ENCODE assay signal across 8 mouse cellular contexts in genomic region chr4:140037784-140038387, GRCm38 (mm10).
DNase-seq lines count a peak whose midpoint lies in the region; ATAC-seq and TF ChIP-seq lines count a peak whose summit lies in the region.

No protein-coding gene starts in this region.

- 0 out of 2 replicates have a peak, but pooled peaks cover 4% of the 10 kb centered on the region for H3K27me3 ChIP-seq in forebrain, embryonic 16.5 days (replicated peaks; ENCODE audit: control insufficient read depth, insufficient read depth, low read length)
- peaks cover 47% of the 10 kb centered on the region for H3K27me3 ChIP-seq in hindbrain, embryonic 13.5 days
- peaks cover 7% of the 10 kb centered on the region for H3K27me3 ChIP-seq in neural tube, embryonic 15.5 days (replicated peaks)

- H3K4me2 ChIP-seq in forebrain, embryonic 16.5 days (ENCODE audit: low read length), result no peak overlapping the region; the same call in 1 of the 2 replicates
- H3K4me2 ChIP-seq in hindbrain, embryonic 13.5 days, result no peak overlapping the region; the same call in 1 of the 2 replicates
- 0 out of 2 replicates have a peak overlapping the region, but pooled peaks have one; percentile 5 for H3K4me2 ChIP-seq in neural tube, embryonic 15.5 days

- H3K4me1 ChIP-seq in lung, adult 2 months (ENCODE audit: control insufficient read depth, insufficient read depth, low read length), result no peaks in the 10 kb centered on the region
- peaks cover 20% of the 10 kb centered on the region for H3K4me1 ChIP-seq in forebrain, embryonic 16.5 days (replicated peaks; ENCODE audit: control insufficient read depth, insufficient read depth, low read length)
- peaks cover 25% of the 10 kb centered on the region for H3K4me1 ChIP-seq in hindbrain, embryonic 13.5 days (replicated peaks)
- peaks cover 25% of the 10 kb centered on the region for H3K4me1 ChIP-seq in neural tube, embryonic 15.5 days

- no peak for TF ChIP-seq CTCF in lung, adult 2 months (IDR thresholded peaks at IDR 0.05; ENCODE audit: insufficient read depth, low read length)

- no peak overlapping the region for H3K9ac ChIP-seq in forebrain, embryonic 16.5 days (replicated peaks; ENCODE audit: low read depth, low read length)
- H3K9ac ChIP-seq in hindbrain, embryonic 13.5 days, result no peak overlapping the region
- no peak overlapping the region for H3K9ac ChIP-seq in neural tube, embryonic 15.5 days (replicated peaks)

- no peak overlapping the region for H3K27ac ChIP-seq in forebrain, embryonic 16.5 days (ENCODE audit: low read length)
- H3K27ac ChIP-seq in hindbrain, embryonic 13.5 days, result no peak overlapping the region
- H3K27ac ChIP-seq in neural tube, embryonic 15.5 days (replicated peaks), result no peak overlapping the region

- 3% methylated on average over 13 of the region's 13 CpGs for WGBS in lung, adult 2 months
- 4% methylated on average over 12 of the region's 13 CpGs for WGBS in forebrain, embryonic 16.5 days
- 2% methylated on average over 13 of the region's 13 CpGs for WGBS in hindbrain, embryonic 13.5 days
- WGBS in neural tube, embryonic 15.5 days, result 5% methylated on average over 13 of the region's 13 CpGs

- DNase-seq in lung, adult 2 months, result peak; percentile 19
- DNase-seq in lung, postnatal 25 days (ENCODE audit: low spot score), result no peak
- peak; percentile 40 to 79 for DNase-seq in left cerebral cortex, adult 8-10 months (ENCODE audit: low spot score in 2 of 2)
- no peak for DNase-seq in thymus, postnatal 25 days

- no peak overlapping the region for H3K4me3 ChIP-seq in lung, adult 2 months (replicated peaks; ENCODE audit: extremely low read depth, low read depth, low read length)
- H3K4me3 ChIP-seq in forebrain, embryonic 16.5 days (replicated peaks; ENCODE audit: low read length), result no peak overlapping the region
- H3K4me3 ChIP-seq in hindbrain, embryonic 13.5 days, result no peak overlapping the region
- no peak overlapping the region for H3K4me3 ChIP-seq in neural tube, embryonic 15.5 days (replicated peaks)

- TF ChIP-seq POLR2A in lung, adult 2 months (IDR thresholded peaks at IDR 0.05; ENCODE audit: borderline replicate concordance, extremely low read depth, low read depth, low read length), result no peak

- ATAC-seq in forebrain, embryonic 16.5 days, result peak; percentile 58
- ATAC-seq in hindbrain, embryonic 13.5 days (ENCODE audit: low FRiP score), result peak; percentile 33; the same call in 1 of the 2 replicates
- ATAC-seq in neural tube, embryonic 15.5 days (ENCODE audit: low FRiP score), result peak; percentile 58
- no peak for ATAC-seq in megakaryocyte progenitor cell, adult 5-6 weeks (replicated peaks; ENCODE audit: poor library complexity)

- H3K36me3 ChIP-seq in forebrain, embryonic 16.5 days (ENCODE audit: control insufficient read depth, insufficient read depth), result no peaks in the 10 kb centered on the region
- H3K36me3 ChIP-seq in hindbrain, embryonic 13.5 days, result 0 out of 2 replicates have a peak, but pooled peaks cover 3% of the 10 kb centered on the region
- H3K36me3 ChIP-seq in neural tube, embryonic 15.5 days, result no peaks in the 10 kb centered on the region

- no peaks in the 10 kb centered on the region for H3K9me3 ChIP-seq in forebrain, embryonic 16.5 days (ENCODE audit: control insufficient read depth, low read length)
- peaks cover 9% of the 10 kb centered on the region; the same call in 1 of the 2 replicates for H3K9me3 ChIP-seq in hindbrain, embryonic 13.5 days
- H3K9me3 ChIP-seq in neural tube, embryonic 15.5 days (replicated peaks), result no peaks in the 10 kb centered on the region

Comparison
In these comparisons a context has a peak if more than half of its experiments do, and no peak if none do; other contexts are left out.
1. DNase-seq: peak in lung, adult 2 months (single experiment) and left cerebral cortex, adult 8-10 months (2 of 2); none in lung, postnatal 25 days (single experiment) and thymus, postnatal 25 days (single experiment).